Mouse (Mus musculus) layer of hippocampus, adult 11-12 months (tissue): ENCODE results near the gene Gm1123.
A peak's percentile ranks its signal among the peaks of the same experiment; 100 is the strongest.

Source experiments
- DNase-seq: peaks from one replicate; pipeline ENCODE4 v3.0.0; 2022; ENCODE audit warnings: low spot score

Gene Gm1123

GRCm38 (mm10) chr9:99035575-99035974, at the start of gene Gm1123:
Gm1123 (minus strand) TSS chr9:99035715.
- no peak for DNase-seq

GRCm38 (mm10) chr9:99081718-99082117, 46.2 kb upstream of the Gm1123 start:
- no peak for DNase-seq

GRCm38 (mm10) chr9:99081308-99081707, 45.8 kb upstream of the Gm1123 start:
- DNase-seq: no peak

GRCm38 (mm10) chr9:99080657-99081056, 45.1 kb upstream of the Gm1123 start:
- DNase-seq: no peak

GRCm38 (mm10) chr9:99074462-99074861, 38.9 kb upstream of the Gm1123 start:
- DNase-seq: no peak

GRCm38 (mm10) chr9:99072538-99072937, 37.0 kb upstream of the Gm1123 start:
- DNase-seq: no peak

GRCm38 (mm10) chr9:99065311-99065710, 29.8 kb upstream of the Gm1123 start:
- DNase-seq: peak; percentile 49

- no peak for DNase-seq
These were observed 28.7 kb upstream of the Gm1123 start for GRCm38 (mm10) chr9:99064216-99064615.

- peak; percentile 86 for DNase-seq
These were observed 27.0 kb upstream of the Gm1123 start for GRCm38 (mm10) chr9:99062544-99062943.

GRCm38 (mm10) chr9:99057751-99058150, 22.2 kb upstream of the Gm1123 start:
- DNase-seq: peak; percentile 30

GRCm38 (mm10) chr9:99049760-99050159, 14.2 kb upstream of the Gm1123 start:
- DNase-seq: no peak

GRCm38 (mm10) chr9:99048724-99049250, 13.3 kb upstream of the Gm1123 start:
- DNase-seq: peak; percentile 15

GRCm38 (mm10) chr9:99044761-99045160, 9.2 kb upstream of the Gm1123 start:
- DNase-seq: peak; percentile 65

GRCm38 (mm10) chr9:99042641-99043040, 7.1 kb upstream of the Gm1123 start:
- no peak for DNase-seq

GRCm38 (mm10) chr9:99041994-99042393, 6.5 kb upstream of the Gm1123 start:
- DNase-seq: no peak

GRCm38 (mm10) chr9:99034111-99034510, 1.4 kb downstream of the Gm1123 start:
- DNase-seq: no peak

- DNase-seq: no peak
These were observed 3.5 kb downstream of the Gm1123 start for GRCm38 (mm10) chr9:99032031-99032430.

GRCm38 (mm10) chr9:99021751-99022150, 13.8 kb downstream of the Gm1123 start:
- DNase-seq: no peak

- no peak for DNase-seq
These were observed 14.3 kb downstream of the Gm1123 start for GRCm38 (mm10) chr9:99021166-99021565.

GRCm38 (mm10) chr9:99017679-99018078, 17.8 kb downstream of the Gm1123 start:
- DNase-seq: no peak

- no peak for DNase-seq
These were observed 18.8 kb downstream of the Gm1123 start for GRCm38 (mm10) chr9:99016759-99017158.

GRCm38 (mm10) chr9:99016301-99016700, 19.2 kb downstream of the Gm1123 start:
- no peak for DNase-seq

GRCm38 (mm10) chr9:99009898-99010199, 25.7 kb downstream of the Gm1123 start:
- DNase-seq: no peak

- no peak for DNase-seq
These were observed 26.2 kb downstream of the Gm1123 start for GRCm38 (mm10) chr9:99009069-99009897.
